Mouse (Mus musculus): ENCODE results near the gene 2210017I01Rik. TPM values are rescaled to one million over a fixed set of nuclear protein-coding genes. Genes with fewer than 3 reads are reported as not detected.

Gene 2210017I01Rik
- total RNA-seq, 2 experiments from 2014 or later, result not detected

DNA sequence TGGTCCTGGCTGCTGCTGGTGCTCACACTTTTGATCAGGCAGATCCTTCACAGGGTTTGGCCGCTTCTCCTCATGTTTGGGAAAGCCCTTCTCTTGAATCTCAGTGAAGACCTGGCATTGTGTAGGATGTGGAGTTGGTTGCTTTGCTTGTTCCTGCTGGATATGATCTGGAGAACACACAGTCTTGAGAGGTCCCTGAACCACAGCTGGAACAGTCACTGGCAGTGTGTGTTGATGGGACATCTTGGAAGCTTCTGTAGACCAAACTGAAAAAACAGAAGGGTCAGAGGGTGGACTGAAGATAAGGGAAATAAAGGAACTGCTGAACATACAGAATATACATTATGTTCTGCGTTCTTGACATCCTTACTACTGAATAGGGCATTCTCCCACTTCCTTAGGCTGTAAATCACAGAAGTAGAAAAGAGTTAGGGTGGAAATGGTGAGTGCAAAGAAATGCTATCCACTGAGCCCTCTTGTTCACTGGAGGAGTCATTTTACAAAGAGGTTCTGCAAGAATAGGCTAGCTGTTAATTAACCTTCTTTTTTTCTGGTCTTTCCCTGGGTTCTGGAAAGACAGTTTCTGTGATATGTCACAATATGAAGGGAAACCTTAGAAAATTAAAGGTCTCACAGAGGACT is 34.7 kb downstream of the 2210017I01Rik start:
- intact Hi-C loops (cut with DNase I), result no loop called here
- DNase-seq (ENCODE audit: low spot score in 2 of 2), result no peak

GRCm38 (mm10) chr3:92568752-92569151 is 38.5 kb downstream of the 2210017I01Rik start:
- intact Hi-C loops (cut with DNase I), result loop anchor here (10.0 kb wide), 1 partner anchor 336 kb away; no protein-coding TSS in a partner anchor

GRCm38 (mm10) chr3:92565418-92565817 is 41.9 kb downstream of the 2210017I01Rik start:
- intact Hi-C loops (cut with DNase I), result loop anchor here (10.0 kb wide), 1 partner anchor 339 kb away; no protein-coding TSS in a partner anchor
- DNase-seq (ENCODE audit: low spot score in 2 of 2), result no peak

More at GRCm38 (mm10) chr3:92568752-92569151, 38.5 kb downstream of the 2210017I01Rik start:
- no peak for DNase-seq (ENCODE audit: low spot score in 2 of 2)

Other genes starting within 250 kb of the 2210017I01Rik start
- not detected for gene Sprr2f, start 242.3 kb downstream of the 2210017I01Rik start, total RNA-seq (2021)
- not detected for gene Sprr2h, start 221.8 kb downstream of the 2210017I01Rik start, total RNA-seq (2021)
- gene Sprr2i, start 199.5 kb downstream of the 2210017I01Rik start, total RNA-seq (2021), result not detected
- not detected for gene Sprr2j-ps, start 189.4 kb downstream of the 2210017I01Rik start, total RNA-seq (2021)
- 1 to 10 TPM; 1.4 to 3.5 TPM for gene Gm9774, start 178.1 kb downstream of the 2210017I01Rik start, total RNA-seq (2021)
- gene Sprr2k, start 174.9 kb downstream of the 2210017I01Rik start, total RNA-seq (2021), result not detected
- gene Sprr1b, start 168.7 kb downstream of the 2210017I01Rik start, total RNA-seq (2021), result not detected
- not detected for gene Sprr3, start 148.8 kb downstream of the 2210017I01Rik start, total RNA-seq (2021)
- not detected for gene Sprr1a, start 121.6 kb downstream of the 2210017I01Rik start, total RNA-seq (2021)
- not detected for gene Sprr4, start 107.0 kb downstream of the 2210017I01Rik start, total RNA-seq (2021)
- not detected for gene 2310046K23Rik, start 73.0 kb downstream of the 2210017I01Rik start, total RNA-seq (2021)
- gene Ivl, start 33.8 kb downstream of the 2210017I01Rik start, total RNA-seq (2021), result not detected
- not detected for gene Smcp, start 18.5 kb downstream of the 2210017I01Rik start, total RNA-seq (2021)
- gene Lce6a, start 14.2 kb upstream of the 2210017I01Rik start, total RNA-seq (2021), result not detected
- not detected for gene Lce1a1, start 40.8 kb upstream of the 2210017I01Rik start, total RNA-seq (2021)
- gene Lce1b, start 49.4 kb upstream of the 2210017I01Rik start, total RNA-seq (2021), result not detected
- not detected for gene Lce1a2, start 62.8 kb upstream of the 2210017I01Rik start, total RNA-seq (2021)
- gene Lce1c, start 71.8 kb upstream of the 2210017I01Rik start, total RNA-seq (2021), result not detected
- gene Lce1d, start 79.7 kb upstream of the 2210017I01Rik start, total RNA-seq (2021), result not detected
- gene Lce1e, start 101.6 kb upstream of the 2210017I01Rik start, total RNA-seq (2021), result not detected
- gene Lce1f, start 112.9 kb upstream of the 2210017I01Rik start, total RNA-seq (2021), result not detected
- gene Gm38119, start 131.6 kb upstream of the 2210017I01Rik start, total RNA-seq (2021), result not detected
- gene Lce1g, start 144.8 kb upstream of the 2210017I01Rik start, total RNA-seq (2021), result not detected
- not detected for gene Lce1h, start 157.6 kb upstream of the 2210017I01Rik start, total RNA-seq (2021)
- not detected for gene Lce1i, start 171.4 kb upstream of the 2210017I01Rik start, total RNA-seq (2021)
- not detected for gene Lce1j, start 183.0 kb upstream of the 2210017I01Rik start, total RNA-seq (2021)
- not detected for gene Lce1k, start 200.4 kb upstream of the 2210017I01Rik start, total RNA-seq (2021)
- not detected for gene Kprp, start 219.8 kb upstream of the 2210017I01Rik start, total RNA-seq (2021)
- not detected for gene Lce1l, start 243.8 kb upstream of the 2210017I01Rik start, total RNA-seq (2021)

Data from left cerebral cortex, postnatal 14 days (tissue).